Mouse (Mus musculus) spleen, embryonic (tissue): ENCODE data around the gene Bcar3.

Source experiments
- CTCF ChIA-PET: fragments of 350-600 bp; sonication (Branson Sonifier 250); formaldehyde crosslinking; loops from one replicate; lab custom pipeline; 2022; lab: Charles Lee

Bcar3 gene

DNA sequence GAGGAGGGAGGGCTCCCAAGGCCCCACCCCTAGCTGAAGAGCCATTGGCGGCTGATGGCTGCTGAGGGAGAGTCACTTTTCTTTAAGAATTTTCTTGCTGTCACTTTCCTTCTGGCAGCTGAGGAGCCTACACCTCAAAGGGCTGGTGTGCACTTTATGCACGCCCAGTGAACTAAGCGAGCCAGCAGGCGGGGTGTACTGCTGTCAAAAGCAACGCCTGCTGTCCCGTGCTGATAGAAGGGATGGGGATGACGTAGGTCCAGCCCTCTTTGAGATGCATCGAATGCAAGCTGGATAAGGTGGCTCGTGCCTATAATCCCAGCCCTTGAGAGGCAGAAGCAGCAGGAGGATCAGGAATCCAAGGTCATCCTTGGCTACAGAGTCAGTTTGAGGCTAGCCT is 207.0 kb downstream of the Bcar3 start:
- CTCF ChIA-PET: no interaction called here

GRCm38 (mm10) chr3:122506343-122506916 is 212.5 kb downstream of the Bcar3 start:
- CTCF ChIA-PET: interaction anchor here (0.7 kb wide), 1 partner anchor 10 kb away, joined by 3 read pairs; no protein-coding TSS in a partner anchor

DNA sequence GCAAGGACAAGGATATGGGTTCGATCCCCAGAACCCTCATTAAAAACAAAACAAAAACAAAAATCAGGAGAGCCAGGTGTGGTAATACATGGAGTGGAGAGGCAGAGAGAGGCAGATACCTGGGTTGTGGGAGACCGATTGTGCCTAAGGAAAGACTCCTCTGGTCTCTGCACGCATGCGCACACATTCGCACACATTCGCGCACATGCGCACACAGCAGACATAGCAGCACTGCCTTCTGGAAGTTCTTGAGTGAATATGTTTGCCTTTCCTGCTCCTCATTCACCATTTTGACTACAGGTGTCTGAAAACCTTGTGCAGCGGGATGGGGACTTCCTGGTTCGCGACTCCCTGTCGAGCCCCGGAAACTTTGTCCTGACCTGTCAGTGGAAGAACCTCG is 213.9 kb downstream of the Bcar3 start:
- CTCF ChIA-PET: no interaction called here

GRCm38 (mm10) chr3:122509084-122509483 is 215.1 kb downstream of the Bcar3 start:
- CTCF ChIA-PET: interaction anchor here (0.5 to 0.6 kb wide), 2 partner anchors 37 to 44 kb away, joined by 3 to 4 read pairs; no protein-coding TSS in a partner anchor

DNA sequence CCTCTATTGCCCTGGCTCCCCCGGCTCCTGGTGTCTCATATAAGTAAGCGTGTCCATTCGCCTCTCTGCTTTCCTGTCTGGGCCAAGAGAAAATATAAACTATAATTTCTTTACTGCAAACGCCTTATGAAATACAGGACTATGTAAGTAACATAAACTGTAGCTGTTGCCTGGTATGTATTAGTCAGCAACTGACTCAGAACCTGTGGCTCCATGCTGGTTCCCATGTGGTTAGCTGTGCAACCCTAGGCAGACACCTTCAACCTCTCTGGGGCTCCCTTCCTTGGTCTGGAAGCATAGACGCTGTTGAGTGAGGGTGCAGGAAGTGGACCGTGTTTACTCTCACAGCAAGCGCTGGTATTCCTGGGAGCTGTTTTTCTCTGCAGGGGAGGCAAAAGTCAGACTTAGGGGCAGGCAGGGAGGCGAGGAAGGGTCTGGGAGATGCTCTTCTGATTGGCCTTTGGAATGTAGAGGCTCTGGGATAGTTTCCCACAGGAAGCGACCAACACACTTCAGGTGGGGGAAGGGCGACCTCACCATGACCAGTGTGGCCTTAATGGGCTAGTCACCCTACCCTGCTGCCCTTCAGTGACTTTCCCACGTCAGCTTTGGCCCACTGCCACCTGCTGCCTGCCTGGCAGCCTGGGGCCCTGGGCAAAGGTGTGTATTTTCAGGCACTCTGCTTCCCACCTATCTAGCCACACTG is 215.8 kb downstream of the Bcar3 start:
- CTCF ChIA-PET: interaction anchor here (0.5 kb wide), 1 partner anchor 44 kb away, joined by 4 read pairs; no protein-coding TSS in a partner anchor

DNA sequence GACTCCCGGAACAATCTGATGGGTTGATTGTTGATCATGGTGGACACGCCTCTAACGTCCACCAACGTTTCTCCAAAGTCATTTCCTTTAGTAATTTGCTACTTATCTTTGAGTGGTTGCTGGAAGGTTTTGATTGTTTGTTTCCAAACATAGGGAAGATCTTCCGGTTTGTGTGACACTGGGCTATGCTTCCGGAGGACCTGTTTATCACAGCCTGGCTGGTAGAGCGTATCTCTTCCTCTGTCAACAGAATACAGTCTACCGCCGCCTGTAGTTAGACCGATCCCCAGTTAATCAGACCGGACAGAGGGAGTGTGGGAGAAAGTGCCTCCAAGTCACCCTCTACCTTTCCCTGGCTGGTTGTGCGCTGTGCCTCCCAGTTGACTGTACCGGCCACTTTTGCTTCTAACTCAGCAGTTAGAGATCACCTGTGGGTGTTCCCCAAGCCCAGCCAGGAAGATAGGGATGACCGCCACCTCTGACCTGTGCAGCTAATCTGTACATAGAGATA is 216.4 kb downstream of the Bcar3 start:
- CTCF ChIA-PET: interaction anchor here (0.5 kb wide), 1 partner anchor 46 kb away, joined by 7 read pairs; no protein-coding TSS in a partner anchor

DNA sequence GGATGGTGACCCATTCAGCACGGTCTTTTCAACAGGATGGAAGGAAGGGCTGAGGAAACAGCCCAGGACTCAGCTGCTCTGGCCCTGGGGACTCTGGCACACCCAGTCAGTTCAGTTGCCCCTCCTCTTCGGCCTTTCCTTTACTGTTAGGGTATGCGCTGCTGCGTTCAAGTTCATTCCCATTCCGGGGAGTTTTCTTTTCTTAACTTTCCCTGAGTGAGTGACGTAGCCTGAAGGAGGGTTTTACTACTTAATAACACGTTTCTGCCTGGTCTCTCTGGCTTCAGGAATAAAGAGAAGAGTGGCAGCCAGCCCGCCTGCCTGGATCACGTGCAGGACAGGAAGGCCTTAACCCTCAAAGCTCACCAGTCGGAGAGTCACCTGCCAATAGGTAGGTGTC is 217.0 kb downstream of the Bcar3 start:
- CTCF ChIA-PET: interaction anchor here (0.5 to 0.6 kb wide), 2 partner anchors 46 to 163 kb away, joined by 6 to 7 read pairs; no protein-coding TSS in a partner anchor

- CTCF ChIA-PET: no interaction called here
Measured at GRCm38 (mm10) chr3:122511721-122512619, 218.0 kb downstream of the Bcar3 start.

- CTCF ChIA-PET: no interaction called here
Measured at GRCm38 (mm10) chr3:122512725-122513375, 218.9 kb downstream of the Bcar3 start.

DNA sequence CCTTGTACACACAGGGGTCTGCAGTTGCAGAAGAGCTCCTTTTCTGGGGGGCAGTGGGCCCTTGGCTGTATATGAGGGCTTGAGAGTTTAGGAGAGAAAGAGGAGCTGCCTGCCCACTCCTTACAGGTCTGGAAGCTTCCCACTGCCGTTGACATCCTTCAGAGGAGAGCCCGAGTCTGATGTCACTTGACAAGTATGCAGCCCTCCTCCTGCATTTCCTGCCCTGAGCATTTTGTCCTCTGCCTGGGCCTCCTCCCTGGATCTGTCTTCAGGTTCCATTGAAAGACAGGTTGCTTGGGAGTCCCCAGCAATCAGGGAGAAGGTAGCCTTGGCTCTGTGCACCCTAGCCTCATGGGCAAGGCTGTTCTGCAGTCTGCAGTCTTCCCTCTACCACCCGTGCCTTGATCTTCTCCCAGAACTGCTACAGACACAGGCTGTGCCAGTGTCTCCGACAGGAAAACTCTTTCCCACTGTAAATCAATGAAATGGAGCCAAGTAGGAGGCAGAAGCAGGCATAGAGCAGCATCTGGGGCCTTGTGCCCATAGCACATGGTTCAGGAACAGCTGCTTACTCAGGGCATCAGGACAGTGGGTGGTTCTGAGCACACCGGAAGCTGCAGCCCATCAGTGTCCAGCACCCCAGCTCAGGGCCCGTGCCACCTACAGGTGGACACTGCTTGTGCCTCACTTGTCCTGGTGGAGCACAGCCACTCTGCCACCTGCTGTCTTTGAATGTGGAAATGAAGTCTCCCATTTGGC is 221.8 kb downstream of the Bcar3 start:
- CTCF ChIA-PET: interaction anchor here (0.6 kb wide), 1 partner anchor 77 kb away, joined by 3 read pairs; no protein-coding TSS in a partner anchor

DNA sequence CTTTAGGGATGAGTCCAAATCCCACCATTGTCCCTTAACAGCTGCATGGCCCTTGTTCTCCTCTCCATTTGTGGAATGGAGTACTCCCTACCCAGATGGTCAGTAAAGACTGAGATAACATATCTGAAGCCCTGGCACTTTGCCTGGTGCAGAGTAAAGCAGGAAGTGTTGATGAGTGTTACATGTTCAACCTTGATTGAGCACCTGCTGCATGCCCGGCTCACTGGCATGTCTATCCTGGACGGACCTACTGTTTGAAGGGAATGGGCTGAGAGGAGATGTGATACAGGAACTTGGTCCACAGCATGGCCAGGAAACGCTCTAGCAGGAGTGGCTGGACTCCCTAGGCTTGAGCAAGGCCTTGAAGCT is 222.4 kb downstream of the Bcar3 start:
- CTCF ChIA-PET: interaction anchor here (0.6 kb wide), 1 partner anchor 78 kb away, joined by 3 read pairs; no protein-coding TSS in a partner anchor

DNA sequence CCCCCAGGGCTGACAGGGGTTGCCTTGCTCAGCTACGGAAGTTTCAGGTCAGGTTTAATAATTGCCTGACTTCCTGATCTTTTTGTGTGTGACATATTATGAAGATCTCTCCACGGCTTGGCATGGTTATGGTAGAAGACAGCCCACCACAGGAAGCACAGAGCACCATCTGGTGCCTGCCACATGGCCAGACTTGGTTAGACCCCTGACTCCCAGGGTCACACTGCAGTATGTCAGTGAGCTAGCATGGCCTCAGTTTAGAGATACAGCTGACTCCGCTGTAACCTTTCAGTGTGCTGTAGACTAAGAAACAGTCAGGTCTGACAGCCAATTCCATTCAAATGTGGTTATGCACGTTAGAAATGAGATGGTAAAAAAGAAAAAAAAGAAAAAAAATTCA is 223.8 kb downstream of the Bcar3 start:
- CTCF ChIA-PET: interaction anchor here (0.6 kb wide), 1 partner anchor 21 kb away, joined by 13 read pairs; no protein-coding TSS in a partner anchor

GRCm38 (mm10) chr3:122518231-122518736 is 224.3 kb downstream of the Bcar3 start:
- CTCF ChIA-PET: interaction anchor here (0.6 kb wide), 1 partner anchor 143 kb away, joined by 5 read pairs; no protein-coding TSS in a partner anchor

GRCm38 (mm10) chr3:122519082-122519481 is 225.1 kb downstream of the Bcar3 start:
- CTCF ChIA-PET: no interaction called here

DNA sequence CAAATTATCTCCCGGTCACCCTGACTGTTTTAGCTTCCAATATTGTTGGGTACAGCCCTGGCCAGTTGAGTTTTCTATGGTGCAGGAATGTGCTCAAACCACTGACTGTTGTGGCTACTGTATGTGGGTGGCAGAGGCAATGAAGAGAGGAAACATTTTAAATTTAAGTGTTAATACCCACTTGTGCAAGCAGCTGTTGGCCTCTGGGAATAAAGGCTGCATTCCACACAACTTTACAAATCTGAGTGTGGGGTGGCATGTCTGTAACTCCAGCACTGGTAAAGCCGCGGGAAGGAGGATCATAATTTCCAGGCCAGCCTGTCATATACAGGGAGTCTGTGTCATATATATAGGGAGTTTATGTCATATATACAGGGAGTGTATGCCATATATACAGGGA is 226.4 kb downstream of the Bcar3 start:
- CTCF ChIA-PET: no interaction called here

DNA sequence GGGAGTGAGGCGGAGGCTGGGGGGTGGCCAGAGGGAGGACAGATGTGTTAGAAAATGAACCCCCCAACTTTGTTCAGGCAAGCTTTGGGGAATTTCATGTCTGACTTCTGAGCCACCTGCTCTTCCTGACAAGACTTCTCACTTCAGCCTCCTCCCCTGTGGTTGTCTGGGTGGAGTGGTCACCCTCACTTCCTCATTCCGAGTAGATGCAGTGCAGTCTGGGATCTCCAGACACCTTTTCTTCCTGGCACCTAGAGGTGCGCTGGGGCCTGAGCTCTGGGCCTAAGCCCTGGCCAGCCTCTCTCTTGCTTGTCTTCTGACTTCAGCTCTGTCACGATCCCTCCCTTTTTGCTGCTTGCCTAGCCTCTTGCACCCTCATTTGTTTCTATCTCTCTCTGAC is 226.9 kb downstream of the Bcar3 start:
- CTCF ChIA-PET: no interaction called here

- CTCF ChIA-PET: no interaction called here
Measured at GRCm38 (mm10) chr3:122521294-122521693, 227.4 kb downstream of the Bcar3 start.

DNA sequence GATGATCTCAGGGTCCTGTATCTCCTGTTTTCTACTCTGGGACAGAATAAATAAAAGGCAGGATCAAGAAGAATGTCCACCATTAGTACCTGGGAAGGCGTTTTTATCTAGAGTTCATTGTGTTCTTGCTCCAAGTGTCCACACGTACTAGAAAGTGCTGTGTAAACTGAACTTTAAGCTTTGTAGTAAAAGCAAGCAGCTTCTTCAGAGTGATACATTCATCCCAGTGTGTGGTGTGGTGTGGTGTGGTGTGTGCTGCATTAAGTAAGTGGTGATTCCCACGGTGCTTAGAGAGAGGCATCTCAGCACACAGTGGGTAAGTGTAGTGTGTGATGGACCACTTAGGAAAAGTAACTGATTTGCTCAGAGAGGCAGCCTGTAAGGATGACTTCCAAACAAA is 234.5 kb downstream of the Bcar3 start:
- CTCF ChIA-PET: no interaction called here

DNA sequence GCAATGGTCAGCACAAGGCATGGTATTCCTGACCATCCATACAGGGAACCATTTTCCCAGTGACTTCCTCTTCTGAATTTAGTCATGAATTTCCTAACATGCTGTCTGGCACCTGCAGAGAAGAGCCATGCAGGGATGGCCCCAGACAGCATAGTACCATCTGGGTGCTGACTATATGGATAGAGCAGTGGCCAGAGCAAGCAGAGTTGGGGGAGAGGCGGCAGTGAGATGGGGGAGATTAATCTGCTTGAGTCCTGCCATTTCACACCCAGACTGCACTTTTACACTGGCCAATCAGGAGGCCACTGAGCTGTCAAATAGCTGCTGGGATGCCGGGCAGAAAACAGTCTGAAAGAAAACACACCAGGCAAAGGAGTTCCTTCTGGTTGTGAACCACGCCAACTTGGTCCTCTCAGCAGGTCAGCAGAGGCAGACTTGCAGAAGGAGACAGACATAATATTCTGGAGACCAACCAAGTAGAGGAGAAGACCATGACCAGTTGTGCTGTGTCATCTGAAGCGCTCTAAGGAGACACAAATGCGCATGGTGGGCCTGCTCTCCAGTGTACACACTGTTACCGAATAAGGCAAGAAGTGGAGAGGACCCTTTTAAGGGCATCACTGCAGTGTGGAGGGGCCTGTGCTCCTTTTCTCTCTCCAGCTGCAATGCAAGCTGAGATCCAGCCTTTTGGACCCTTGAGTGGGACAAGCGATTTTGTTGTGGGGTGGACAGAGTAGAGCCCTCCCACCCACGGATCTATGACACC is 242.2 kb downstream of the Bcar3 start:
- CTCF ChIA-PET: no interaction called here
